Mouse (Mus musculus) heart, adult 8-10 months (tissue): ENCODE data around the gene Cpeb3. TPM values are rescaled to one million over a fixed set of nuclear protein-coding genes. Genes with fewer than 3 reads are reported as not detected.
"Not testable (repeated sequence)": the region's sequence is repeated elsewhere in the genome, so short reads cannot be mapped to it uniquely, and the experiment has no call there.

Source experiments
- DNase-seq: peaks from one replicate; pipeline ENCODE4 v3.0.0; 2022; ENCODE audit warnings: low spot score
- total RNA-seq, 4 experiments: library from RNA; stranded (reverse); gene quantifications; 2 replicates each; pipeline ENCODE4 v1.2.4; 2022

The Cpeb3 gene
- total RNA-seq, 4 experiments from 2014 or later = 77.7 to 103 (median 89.0) TPM

- DNase-seq = no peak
These were observed 118.0 kb downstream of the Cpeb3 start for GRCm38 (mm10) chr19:37090146-37091061.

GRCm38 (mm10) chr19:37088043-37088748 is 120.2 kb downstream of the Cpeb3 start:
- DNase-seq = no peak

DNA sequence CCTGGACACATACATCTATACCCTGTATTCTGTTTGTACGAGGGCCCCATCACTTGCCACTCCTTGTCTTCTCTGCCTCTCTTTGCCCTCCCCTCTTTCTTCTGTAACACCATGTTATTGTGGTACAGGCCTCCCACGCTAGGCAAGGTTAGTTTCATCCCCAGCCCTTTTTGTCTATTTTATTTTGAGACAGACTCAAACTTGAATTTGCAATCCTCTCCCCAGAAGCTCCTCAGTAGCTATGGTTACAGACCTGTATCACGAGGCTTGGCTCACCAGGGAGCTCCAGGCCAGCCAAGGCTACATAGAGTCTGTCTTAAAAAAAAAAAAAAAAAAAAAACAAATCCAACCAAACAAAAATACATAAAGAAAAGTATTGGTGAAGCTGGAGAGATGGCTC is 123.9 kb downstream of the Cpeb3 start:
- no peak for DNase-seq

- DNase-seq = no peak
These were observed 126.9 kb downstream of the Cpeb3 start for GRCm38 (mm10) chr19:37081467-37081866.

DNA sequence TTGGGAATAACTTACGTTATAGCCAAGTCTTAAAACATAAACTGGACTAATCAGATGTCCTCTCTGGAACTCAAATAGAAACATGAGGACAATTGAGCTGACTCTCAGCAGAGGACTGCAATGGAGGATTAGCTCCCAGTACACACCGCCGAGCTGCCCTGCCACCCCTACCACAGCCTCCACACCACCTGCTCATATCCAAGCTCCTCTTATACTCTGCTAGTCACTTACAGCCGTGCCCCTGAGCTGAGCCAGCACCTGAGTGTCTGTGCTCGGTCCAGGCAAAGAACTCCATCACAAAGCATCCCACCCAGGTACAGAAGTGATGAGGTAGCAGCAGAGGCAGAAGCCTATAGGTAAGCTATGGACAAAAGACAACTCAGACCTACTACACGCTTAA is 129.2 kb downstream of the Cpeb3 start:
- no peak for DNase-seq

DNA sequence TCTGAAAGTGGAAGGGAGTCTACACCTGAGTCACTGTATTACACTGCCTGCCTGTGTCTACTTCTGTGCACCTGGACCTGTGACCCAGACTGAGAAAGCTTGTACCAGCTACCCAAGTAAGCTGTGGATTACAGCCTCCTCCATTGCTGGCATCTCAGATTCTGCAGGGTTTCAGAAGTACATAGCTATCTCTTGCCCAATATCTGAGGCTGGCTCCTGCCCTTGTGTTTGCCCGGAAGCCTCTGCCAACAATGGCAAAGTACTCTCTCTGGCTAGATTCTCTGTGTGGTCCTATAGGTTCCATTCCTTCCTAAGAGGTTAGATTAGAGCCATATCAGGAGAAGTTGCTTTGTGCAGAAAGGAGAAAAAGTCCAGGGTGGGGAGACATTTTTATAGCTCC is 129.8 kb downstream of the Cpeb3 start:
- DNase-seq = no peak

GRCm38 (mm10) chr19:37078064-37078463 is 130.3 kb downstream of the Cpeb3 start:
- DNase-seq = peak; percentile 71

GRCm38 (mm10) chr19:37077258-37077657 is 131.1 kb downstream of the Cpeb3 start:
- DNase-seq = not testable (repeated sequence)

- no peak for DNase-seq
These were observed 131.8 kb downstream of the Cpeb3 start for GRCm38 (mm10) chr19:37076646-37077045.

DNA sequence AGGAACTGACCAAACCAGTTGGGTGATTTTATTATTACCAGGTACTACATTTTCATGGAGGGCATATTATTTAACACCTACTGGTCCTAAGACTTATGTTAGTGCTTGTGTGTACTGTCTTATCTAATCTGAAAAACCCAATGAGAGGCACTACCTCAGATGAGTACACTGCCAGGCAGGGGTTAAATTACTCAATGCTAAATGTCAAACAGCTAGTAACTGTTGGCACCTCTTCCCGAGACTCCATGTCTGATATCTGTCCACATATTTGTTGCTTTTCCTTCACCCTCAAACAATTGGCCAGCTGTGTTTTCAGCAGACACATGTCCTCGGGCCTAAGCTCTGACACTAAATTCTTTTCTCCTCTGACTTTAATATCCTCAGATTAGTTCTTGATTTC is 132.3 kb downstream of the Cpeb3 start:
- no peak for DNase-seq

GRCm38 (mm10) chr19:37075690-37076089 is 132.7 kb downstream of the Cpeb3 start:
- no peak for DNase-seq

DNA sequence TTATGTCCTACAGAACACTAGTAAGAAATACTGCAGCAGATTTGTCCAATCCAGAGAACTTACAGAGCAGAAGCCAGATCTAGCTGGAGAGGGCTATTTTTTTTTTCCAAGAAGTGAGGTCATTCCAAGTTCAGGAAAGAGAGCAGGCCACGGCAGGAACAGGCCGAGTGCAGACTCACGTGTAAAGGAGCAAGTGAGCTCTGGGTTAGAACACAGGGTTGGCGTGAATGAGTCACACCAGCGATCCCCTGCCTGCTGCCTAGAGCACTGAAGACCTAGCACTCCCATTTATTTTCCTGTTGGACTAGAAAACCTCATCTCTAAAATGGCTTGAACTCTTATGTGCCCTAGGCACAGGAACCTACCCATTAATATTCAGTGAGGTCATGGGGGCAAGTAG is 133.7 kb downstream of the Cpeb3 start:
- no peak for DNase-seq

- DNase-seq = no peak
These were observed 134.1 kb downstream of the Cpeb3 start for GRCm38 (mm10) chr19:37074276-37074675.

- no peak for DNase-seq
These were observed 135.4 kb downstream of the Cpeb3 start for GRCm38 (mm10) chr19:37072871-37073629.

DNA sequence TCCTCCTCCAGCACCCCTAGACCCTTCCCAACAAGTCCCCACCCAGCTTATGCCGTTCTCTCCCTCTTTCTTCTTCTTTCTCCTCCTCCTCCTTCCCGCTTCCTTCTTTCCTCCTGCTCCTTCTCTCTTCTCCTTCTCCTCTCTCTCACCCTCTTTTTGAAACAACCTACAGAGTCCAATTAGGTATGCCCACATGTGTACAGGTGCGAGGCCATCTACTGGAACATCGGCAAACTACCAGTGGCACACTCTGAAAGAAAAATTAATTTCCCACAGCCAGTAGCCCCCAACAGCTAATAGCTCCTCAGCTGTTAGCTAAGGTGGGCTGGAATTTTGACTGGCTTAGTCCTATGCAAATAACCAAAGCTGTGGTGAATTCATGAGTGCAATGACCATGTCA is 139.2 kb downstream of the Cpeb3 start:
- no peak for DNase-seq

- DNase-seq = no peak
These were observed 148.3 kb downstream of the Cpeb3 start for GRCm38 (mm10) chr19:37060078-37060477.

- peak; percentile 68 for DNase-seq
These were observed 148.8 kb downstream of the Cpeb3 start for GRCm38 (mm10) chr19:37059623-37060022.

DNA sequence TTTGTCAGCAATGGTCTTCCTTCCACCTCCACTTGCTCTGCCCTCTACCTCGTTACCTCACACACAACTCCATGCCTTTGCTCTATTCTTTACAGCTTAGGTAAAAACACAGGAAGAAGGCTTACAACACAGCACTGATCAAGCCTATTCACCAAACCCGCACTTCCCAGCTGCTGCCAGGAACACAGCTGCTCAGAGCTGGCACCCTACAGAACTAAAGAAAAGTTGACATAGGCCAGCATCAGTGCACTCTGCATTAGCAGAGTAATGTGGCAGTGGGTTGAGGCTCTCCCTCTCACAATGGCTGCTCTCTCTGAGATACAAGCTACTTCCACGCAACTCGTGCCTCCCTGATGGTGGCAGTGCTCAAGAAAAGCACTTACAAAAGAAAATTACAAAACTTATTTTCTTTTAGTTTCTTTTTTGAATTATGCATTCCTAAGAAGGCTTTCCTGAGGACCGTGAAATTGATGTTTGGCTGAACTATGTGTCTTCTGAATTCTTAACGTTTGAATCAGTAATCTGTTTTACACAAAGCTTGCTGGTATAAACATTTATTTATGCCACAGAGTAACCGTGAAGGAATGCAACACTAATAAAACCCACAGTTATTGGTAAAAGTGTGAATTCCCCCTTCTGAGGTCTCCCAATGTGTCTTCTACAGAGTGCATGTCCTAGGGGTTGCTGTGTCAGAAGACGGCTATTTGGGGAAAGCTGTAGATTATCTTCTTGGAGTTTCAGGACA is 151.1 kb downstream of the Cpeb3 start:
- no peak for DNase-seq

DNA sequence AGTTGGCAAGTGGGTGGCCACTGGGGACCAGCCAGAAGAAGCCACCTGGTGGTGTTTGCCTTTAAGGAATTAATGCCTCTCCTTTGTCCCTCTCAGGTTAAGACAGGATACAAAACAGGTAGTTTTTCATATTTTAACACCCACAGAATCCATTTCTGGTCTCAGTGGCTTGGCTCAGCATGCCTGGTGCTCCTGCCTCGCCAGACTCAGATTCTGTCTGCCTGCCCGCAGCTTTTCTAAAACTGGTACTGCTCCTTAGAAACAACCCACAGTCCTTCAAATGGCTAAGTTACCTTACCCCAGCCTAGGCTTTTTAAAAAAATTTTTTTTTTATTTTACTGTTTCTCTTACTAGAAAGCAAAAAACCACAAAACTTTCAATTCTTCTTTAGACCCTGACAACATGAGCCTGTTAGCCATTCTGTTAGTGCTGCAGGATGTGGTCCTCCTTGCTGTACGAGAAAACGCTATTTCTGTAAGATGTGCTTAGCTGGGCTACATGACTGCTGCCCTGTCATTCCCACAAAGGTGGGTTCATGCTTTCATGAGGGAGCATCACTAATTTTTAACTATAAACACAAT is 152.3 kb downstream of the Cpeb3 start:
- DNase-seq = no peak

DNA sequence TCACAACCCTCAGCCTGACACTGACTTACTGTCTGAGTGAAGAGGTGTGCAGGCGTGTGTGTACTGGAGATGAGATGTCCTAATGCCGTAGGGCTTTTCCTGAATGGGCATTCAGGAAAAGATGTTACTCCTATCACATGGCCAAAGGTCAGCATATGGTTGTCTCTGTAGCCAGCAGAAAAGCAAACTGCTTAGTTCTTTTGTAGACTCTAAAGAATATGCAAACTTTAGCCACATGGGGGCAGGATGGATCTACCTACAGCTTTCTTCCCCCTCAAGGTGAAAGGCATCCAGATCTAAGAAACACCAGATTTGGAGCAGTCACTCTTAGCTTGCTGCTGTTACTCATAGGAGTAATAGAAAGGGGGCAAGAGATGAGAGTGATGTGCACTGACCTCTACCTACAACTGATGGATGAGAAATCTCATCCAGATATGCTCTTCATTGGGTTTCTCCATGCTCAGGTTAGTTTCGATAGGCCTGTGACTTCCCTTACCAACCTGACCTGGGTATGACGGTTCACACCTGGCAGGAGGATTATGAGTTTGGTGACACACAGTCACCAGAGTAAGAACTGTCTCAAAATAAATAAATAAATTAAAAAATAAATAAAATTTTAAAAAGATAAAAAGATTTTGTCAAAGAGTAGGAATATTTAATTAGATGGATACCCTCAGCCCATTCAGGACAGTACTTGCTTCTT is 157.6 kb downstream of the Cpeb3 start:
- peak; percentile 65 for DNase-seq
